Mouse (Mus musculus) embryo, embryonic 11 days (tissue): Measurements from ENCODE around the gene Parp11.
"Not testable (repeated sequence)": the region's sequence is repeated elsewhere in the genome, so short reads cannot be mapped to it uniquely, and the experiment has no call there.

Source experiments
- DNase-seq: peaks from one replicate; pipeline ENCODE4 v3.0.0-alpha.2; 2015

The Parp11 gene

GRCm38 (mm10) chr6:127496841-127497656, 50.4 kb downstream of the Parp11 start:
- no peak for DNase-seq

DNA sequence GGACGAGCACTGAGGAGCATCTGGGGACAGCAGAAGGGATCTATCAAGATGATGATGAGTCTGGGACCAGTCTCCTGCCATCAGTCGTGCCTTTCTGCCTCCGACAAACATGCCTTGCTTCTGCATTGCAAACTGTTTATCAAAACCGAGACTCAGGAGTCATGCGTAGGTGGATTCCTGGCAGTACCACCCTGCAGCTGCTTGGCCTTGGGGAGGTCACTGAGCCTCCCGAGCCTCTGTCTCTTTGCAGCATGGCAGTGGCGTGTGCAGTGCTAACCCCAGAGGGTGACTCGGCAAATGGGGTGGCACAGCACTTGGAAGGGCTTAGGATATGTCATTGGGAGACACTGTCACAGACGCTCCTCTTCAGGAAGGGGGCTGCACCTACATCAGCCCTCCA, 53.5 kb downstream of the Parp11 start:
- DNase-seq: no peak

- DNase-seq: no peak
These were observed 54.2 kb downstream of the Parp11 start for GRCm38 (mm10) chr6:127500806-127501205.

- peak; percentile 70 for DNase-seq
These were observed 55.9 kb downstream of the Parp11 start for GRCm38 (mm10) chr6:127502530-127502929.

- DNase-seq: not testable (repeated sequence)
These were observed 67.1 kb downstream of the Parp11 start for GRCm38 (mm10) chr6:127513776-127514175.

- no peak for DNase-seq
These were observed 74.5 kb downstream of the Parp11 start for GRCm38 (mm10) chr6:127521176-127521575.

DNA sequence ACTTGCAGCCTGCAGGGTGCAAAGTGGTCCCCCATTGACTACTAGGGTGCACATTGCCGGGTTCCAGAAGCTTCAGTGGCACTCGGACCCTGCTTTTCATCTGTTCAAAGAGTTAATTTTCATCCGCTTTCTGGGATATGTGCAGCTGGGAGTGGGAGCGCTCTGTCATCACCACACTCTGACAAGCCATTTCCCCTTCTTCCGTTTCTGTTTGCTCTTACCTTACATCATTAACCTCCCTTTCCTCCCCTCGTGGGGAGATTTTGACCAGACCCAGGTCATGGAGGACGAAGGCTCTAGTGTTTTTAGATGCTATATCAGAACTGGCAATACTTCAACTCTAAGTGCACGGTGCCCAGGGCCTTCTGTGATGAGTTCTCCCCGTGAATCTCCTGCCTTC, 75.7 kb downstream of the Parp11 start:
- DNase-seq: no peak

- peak; percentile 89 for DNase-seq
These were observed 77.8 kb downstream of the Parp11 start for GRCm38 (mm10) chr6:127524442-127524841.

- no peak for DNase-seq
These were observed 82.0 kb downstream of the Parp11 start for GRCm38 (mm10) chr6:127528625-127529024.

- DNase-seq: no peak
These were observed 82.8 kb downstream of the Parp11 start for GRCm38 (mm10) chr6:127529451-127529850.

DNA sequence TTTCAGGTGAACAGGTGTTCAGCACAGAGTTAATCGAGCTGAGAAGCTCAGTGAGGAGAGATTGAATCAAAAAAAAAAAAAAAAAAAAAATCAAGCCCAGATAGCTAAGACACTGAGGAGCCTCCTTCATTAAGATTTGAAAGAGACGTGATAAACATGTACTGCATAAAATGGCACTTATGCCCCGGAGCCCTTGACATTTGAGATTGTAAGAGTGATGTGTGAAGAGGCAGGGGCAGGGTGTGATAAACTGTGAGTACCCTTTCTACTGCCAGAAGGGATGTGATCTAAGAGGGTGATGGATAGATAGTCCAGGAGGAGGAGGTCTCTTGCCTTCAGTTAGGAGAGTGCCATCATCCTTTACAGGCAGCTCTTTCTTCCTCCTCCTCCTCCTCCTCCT, 83.6 kb downstream of the Parp11 start:
- DNase-seq: no peak

- DNase-seq: no peak
These were observed 85.0 kb downstream of the Parp11 start for GRCm38 (mm10) chr6:127531412-127532205.

- DNase-seq: no peak
These were observed 85.7 kb downstream of the Parp11 start for GRCm38 (mm10) chr6:127532304-127532703.

GRCm38 (mm10) chr6:127533766-127534165, 87.1 kb downstream of the Parp11 start:
- no peak for DNase-seq

DNA sequence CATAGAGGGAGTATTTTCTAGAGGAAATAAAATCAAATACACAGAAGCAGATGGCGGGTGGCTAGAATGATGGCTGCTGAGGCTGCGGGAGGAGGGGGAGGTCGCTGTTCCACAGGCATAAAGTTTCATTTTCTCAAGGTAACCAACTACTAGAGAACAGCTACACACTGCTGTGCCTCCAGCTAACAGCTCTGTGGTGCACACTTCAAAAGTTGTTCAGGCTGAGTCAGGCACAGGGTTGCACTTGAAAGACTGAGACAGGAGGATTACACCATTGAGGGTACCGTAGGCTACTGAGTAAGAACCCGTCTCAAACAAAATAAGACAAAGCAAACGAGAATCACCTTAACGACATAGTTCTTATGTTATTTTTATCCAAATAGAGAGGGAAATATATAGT, 90.4 kb downstream of the Parp11 start:
- DNase-seq: no peak

DNA sequence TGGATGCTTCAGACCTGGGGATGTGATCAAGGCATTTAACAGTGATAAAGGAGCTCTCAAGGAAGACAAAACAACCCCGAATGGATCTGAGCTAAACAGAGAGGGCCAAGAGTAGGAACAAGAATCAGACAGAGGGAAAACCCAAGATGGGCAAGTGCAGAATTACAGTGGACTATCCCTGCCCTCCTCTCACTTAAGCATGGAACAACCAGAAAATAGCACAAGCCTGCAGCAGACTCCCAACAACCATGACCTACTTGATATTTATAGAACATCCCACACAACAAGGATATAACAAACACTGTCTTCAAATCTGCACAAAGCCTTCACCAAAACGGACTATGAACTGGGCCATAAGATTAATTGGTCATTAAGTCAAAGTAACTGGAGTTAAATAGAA, 91.5 kb downstream of the Parp11 start:
- no peak for DNase-seq

- DNase-seq: no peak
These were observed 92.6 kb downstream of the Parp11 start for GRCm38 (mm10) chr6:127539226-127539625.

DNA sequence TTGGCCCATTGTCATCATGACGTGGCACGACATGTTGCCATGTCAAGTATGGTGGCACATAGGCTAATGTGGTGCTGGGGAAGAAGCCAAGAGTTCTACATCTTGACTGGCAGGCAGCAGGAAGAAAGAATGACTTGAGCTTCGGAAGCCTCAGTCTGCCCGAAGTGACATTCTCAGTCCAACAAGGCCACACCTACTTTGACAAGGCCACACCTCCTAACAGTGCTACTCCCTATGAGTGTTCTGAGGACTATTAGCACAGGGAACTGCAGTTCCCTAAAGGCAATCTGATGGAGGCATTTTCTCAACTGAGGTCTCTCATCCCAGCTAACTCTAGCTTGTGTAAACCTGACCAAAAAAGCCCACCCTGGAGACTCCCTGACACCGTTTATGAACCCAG, 93.0 kb downstream of the Parp11 start:
- no peak for DNase-seq

DNA sequence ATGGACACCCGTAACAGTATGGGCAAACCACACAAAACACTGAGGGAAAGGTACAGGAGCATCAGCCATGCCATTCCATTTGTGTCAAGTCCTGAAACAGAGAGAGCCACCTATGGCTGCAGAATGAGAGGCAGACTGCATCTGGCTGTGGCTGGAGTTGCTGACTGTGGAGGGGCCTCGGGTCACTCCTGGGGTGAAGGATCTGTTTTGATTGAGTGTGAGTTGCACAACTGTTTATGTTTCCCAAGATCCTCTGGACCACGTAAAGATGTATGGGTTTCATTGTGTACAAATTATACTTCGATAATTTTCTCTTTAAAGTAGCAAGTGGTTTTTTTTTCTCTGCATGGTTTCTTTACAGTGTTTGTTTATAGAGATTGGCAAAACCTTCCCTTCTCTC, 93.9 kb downstream of the Parp11 start:
- DNase-seq: no peak

DNA sequence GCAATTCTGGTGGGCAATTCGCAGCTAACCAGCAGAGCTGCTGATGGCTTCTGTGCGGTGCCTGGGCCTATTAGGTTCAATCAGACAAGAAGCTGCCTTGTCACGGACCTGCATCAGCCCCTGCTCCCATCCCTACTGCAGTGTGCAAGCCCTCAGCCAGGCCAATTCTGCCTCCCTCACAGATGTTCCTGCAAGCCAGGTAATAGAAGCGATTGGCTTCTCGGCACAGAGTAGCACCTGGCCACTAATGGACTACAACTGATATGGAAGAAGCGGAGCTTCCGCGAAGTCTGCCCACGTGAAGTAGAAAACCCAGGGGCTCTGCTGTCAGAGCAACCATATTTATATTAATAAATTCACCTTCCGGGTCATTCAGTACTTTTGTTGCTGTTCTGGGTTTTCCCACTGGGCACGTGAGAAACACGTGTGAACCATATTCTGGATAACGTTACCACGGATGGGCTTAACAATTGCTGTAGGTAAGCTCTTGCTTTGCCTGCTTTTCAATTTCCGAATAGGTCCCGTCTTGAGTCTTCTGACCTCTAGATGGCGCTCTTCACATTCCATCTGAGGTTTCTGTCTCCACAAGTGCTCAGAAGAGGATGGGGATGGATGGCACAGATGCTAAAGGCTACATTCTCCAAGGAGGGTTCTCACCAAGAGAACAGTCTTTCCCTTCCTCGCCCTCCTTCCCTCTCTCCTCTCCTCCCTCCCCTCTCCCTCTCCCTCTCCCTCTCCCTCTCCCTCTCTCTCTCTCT, 95.2 kb downstream of the Parp11 start:
- peak; percentile 88 for DNase-seq
